Mouse (Mus musculus): ENCODE results near the gene Inafm2. TPM values are rescaled to one million over a fixed set of nuclear protein-coding genes. Genes with fewer than 3 reads are reported as not detected.
A peak's percentile ranks its signal among the peaks of the same experiment; 100 is the strongest.

Gene Inafm2
- polyA plus RNA-seq, 1 experiment: 19.0 TPM

DNA sequence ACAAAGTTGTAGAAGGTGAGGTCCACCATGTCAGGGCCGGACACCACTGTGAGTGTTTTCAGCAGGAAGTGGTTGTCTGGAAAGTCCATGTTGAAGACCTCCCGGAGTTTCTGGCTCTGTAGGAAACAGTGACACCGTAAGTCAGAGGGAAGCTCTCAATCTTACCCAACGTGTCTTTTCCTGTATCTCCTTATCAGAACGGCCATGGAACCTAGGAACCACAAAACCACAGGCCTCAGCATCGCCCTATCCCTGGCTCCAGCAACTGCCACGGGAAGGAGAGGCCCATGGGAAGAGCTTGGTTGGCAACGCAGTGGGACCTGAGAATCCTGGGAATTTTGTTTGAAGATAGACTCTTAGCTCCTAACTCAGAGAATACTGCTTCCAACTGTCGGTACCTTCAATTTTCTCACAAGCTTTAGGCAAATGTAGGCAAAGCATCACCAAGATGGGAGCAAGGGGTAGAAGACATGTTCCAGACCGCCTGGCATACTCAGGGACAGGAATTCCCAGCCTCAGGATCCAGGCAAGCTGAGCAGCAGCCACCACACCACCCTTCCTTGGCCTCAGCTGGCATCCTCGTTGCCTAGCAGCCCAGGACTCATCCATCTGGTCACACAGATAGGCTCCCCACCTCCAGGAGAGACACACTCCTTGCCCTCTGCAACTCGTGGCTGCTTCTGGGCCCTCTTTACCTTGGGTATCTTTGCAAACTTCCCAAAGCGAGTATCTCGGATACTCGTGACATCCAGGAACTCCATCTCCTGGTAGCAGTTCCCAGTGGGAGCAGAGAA lies 21.7 kb upstream of the Inafm2 start:
- Histone ChIP-seq H3K4me1 (ENCODE audit: control insufficient read depth, insufficient read depth, low read length) (no peaks in the 10 kb centered on the region), H3K27ac (ENCODE audit: insufficient read depth, low read length) (no peak overlapping the region), H3K4me3 (ENCODE audit: insufficient read depth, low read length) (no peak overlapping the region)
- TF ChIP-seq POLR2A (IDR thresholded peaks at IDR 0.05; ENCODE audit: low read depth, low read length): no peak
- no peak for TF ChIP-seq CTCF (IDR thresholded peaks at IDR 0.05; ENCODE audit: borderline replicate concordance, insufficient read depth, low read length)

DNA sequence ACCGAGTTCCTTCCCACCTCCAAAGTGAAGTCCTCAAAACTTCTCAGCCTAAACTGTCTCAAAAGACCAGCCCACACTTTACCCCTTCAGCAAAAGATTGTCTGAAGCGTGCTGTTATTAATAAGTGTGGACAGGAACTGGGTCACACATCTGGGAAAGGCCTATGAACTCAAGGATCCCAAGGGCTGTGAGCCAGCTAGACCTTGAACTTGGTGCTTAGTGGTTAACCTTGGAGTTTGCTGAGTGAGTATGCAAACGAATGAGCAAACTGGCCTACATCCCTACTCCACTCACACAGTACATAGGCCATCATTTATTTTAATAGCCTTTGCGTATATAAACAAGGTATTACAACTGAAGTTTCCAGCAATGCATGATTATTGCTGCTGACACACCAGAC lies 20.0 kb upstream of the Inafm2 start:
- TF ChIP-seq POLR2A (IDR thresholded peaks at IDR 0.05; ENCODE audit: low read depth, low read length) (no peak), CTCF (IDR thresholded peaks at IDR 0.05; ENCODE audit: borderline replicate concordance, insufficient read depth, low read length) (no peak)
- Histone ChIP-seq H3K27ac (ENCODE audit: insufficient read depth, low read length) (no peak overlapping the region), H3K4me3 (ENCODE audit: insufficient read depth, low read length) (no peak overlapping the region), H3K4me1 (ENCODE audit: control insufficient read depth, insufficient read depth, low read length) (no peaks in the 10 kb centered on the region)

- H3K27ac ChIP-seq (ENCODE audit: insufficient read depth, low read length): no peak overlapping the region
- no peaks in the 10 kb centered on the region for H3K4me1 ChIP-seq (ENCODE audit: control insufficient read depth, insufficient read depth, low read length)
- TF ChIP-seq POLR2A (IDR thresholded peaks at IDR 0.05; ENCODE audit: low read depth, low read length) (no peak), CTCF (IDR thresholded peaks at IDR 0.05; ENCODE audit: borderline replicate concordance, insufficient read depth, low read length) (no peak)
- H3K4me3 ChIP-seq (ENCODE audit: insufficient read depth, low read length): no peak overlapping the region
These were observed 18.7 kb upstream of the Inafm2 start for GRCm38 (mm10) chr2:118726873-118727272.

DNA sequence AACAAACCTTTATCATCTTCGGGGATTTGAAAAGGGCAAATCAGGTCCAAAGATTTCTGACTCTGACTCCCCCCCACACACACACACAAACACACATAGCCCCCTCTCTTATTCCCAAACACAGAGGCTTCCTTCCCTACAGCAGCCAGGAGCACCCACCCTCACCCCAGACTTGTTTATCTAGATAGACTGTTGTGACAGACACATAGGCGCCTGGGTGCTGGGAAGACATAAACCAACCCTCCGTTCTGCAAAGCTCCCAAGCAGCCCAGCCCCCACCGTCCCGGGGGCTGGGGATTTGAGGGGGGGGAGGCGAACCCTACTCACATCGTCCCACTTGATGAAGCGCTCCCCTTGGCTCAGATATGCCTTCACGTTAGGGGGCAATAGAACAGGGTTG lies 17.6 kb upstream of the Inafm2 start:
- H3K4me3 ChIP-seq (ENCODE audit: insufficient read depth, low read length): no peak overlapping the region
- no peak overlapping the region for H3K27ac ChIP-seq (ENCODE audit: insufficient read depth, low read length)
- TF ChIP-seq POLR2A (IDR thresholded peaks at IDR 0.05; ENCODE audit: low read depth, low read length): no peak
- no peak for TF ChIP-seq CTCF (IDR thresholded peaks at IDR 0.05; ENCODE audit: borderline replicate concordance, insufficient read depth, low read length)
- H3K4me1 ChIP-seq (ENCODE audit: control insufficient read depth, insufficient read depth, low read length): no peaks in the 10 kb centered on the region

DNA sequence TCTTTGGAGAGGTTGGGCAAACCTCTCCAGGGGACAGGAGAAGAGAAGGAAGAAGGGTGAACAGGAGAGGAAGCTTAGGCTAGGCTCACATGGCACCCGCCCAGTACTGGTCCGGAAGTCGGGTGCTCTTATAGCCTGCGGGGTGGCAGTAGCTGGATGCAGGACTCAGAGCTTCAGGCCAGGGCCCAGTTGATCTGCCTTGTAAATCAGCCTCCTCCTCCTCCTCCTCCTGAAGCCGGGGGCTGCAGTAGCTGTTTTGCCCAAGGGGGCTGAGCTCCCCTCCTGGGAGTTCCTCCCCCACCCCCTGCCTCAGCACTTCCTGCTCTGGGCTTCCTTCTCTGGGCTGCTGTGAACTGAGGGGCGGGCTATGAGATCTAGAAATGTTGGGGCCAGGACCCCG lies 17.2 kb upstream of the Inafm2 start, which contains the start of gene Plcb2:
Gene Plcb2 (minus strand): TSS at position 102 of the 400 bp plus-strand sequence.
- Histone ChIP-seq H3K4me3 (ENCODE audit: insufficient read depth, low read length) (no peak within 1 kb of the TSS), H3K27ac (ENCODE audit: insufficient read depth, low read length) (no peak within 1 kb of the TSS), H3K4me1 (ENCODE audit: control insufficient read depth, insufficient read depth, low read length) (no peaks in the 10 kb centered on the region)
- TF ChIP-seq POLR2A (IDR thresholded peaks at IDR 0.05; ENCODE audit: low read depth, low read length) (no peak), CTCF (IDR thresholded peaks at IDR 0.05; ENCODE audit: borderline replicate concordance, insufficient read depth, low read length) (no peak)

DNA sequence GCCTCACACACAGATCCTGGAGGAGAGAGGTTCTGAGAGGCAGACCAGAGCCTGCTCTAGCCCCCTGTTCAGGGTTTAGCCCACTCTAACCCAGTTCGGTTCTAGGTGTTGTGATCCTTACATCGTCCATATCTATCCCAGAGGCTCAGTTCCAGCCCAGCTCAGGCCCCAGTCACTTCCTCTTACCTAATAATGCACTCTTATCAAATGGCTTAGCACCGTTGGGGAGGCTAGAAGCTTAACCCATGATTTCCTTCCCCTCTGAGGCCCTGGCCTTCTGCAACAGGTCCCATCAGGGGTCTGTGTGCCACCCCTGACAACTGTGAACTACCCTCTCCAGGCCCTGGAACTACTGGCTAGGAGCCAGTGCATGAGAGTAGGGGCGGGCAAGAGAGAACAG lies 16.4 kb upstream of the Inafm2 start:
- H3K4me3 ChIP-seq (ENCODE audit: insufficient read depth, low read length): no peak overlapping the region
- no peak for TF ChIP-seq POLR2A (IDR thresholded peaks at IDR 0.05; ENCODE audit: low read depth, low read length)
- no peak for TF ChIP-seq CTCF (IDR thresholded peaks at IDR 0.05; ENCODE audit: borderline replicate concordance, insufficient read depth, low read length)
- no peak overlapping the region for H3K27ac ChIP-seq (ENCODE audit: insufficient read depth, low read length)
- no peaks in the 10 kb centered on the region for H3K4me1 ChIP-seq (ENCODE audit: control insufficient read depth, insufficient read depth, low read length)

DNA sequence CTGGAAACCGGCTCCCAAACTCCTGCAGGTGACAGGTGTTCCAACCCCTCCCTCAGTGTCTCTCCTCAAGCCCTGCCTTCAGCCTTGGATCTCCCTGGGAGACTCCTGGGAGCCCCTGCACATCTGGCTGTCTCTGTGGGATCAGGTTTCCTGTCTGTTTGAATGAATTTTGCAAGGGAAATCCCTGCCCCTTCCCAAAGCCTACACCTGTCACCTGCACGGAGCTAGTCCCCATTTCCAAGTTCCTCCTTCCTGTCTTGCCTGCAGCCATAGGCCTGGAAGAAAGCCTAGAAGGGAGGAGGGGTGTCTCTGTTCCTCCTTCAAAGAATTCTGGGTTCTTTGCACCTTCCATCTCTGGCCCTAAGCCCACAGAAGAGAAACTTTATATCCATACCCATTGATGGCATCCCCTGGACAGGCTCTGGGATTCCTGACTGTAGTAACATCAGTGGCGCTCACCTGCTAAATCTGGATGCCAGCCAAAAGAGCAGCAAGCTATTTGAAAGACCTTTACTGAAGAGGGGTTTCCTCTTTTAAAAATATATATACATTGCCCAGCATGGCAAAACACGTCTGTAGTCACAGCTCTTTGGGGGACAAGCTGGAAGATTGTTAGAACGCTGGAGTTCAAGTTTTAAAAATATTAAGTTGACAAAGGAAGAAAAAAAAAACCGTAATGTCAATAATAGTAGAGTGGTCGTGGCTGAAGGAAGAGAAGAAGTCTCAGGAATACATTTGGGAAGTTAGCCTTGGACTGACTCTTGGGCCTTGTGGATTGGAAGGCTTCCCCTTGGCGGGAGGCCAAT lies 15.5 kb upstream of the Inafm2 start:
- TF ChIP-seq CTCF (IDR thresholded peaks at IDR 0.05; ENCODE audit: borderline replicate concordance, insufficient read depth, low read length) (no peak), POLR2A (IDR thresholded peaks at IDR 0.05; ENCODE audit: low read depth, low read length) (no peak)
- H3K4me1 ChIP-seq (ENCODE audit: control insufficient read depth, insufficient read depth, low read length): no peaks in the 10 kb centered on the region
- H3K4me3 ChIP-seq (ENCODE audit: insufficient read depth, low read length): no peak overlapping the region
- no peak overlapping the region for H3K27ac ChIP-seq (ENCODE audit: insufficient read depth, low read length)

DNA sequence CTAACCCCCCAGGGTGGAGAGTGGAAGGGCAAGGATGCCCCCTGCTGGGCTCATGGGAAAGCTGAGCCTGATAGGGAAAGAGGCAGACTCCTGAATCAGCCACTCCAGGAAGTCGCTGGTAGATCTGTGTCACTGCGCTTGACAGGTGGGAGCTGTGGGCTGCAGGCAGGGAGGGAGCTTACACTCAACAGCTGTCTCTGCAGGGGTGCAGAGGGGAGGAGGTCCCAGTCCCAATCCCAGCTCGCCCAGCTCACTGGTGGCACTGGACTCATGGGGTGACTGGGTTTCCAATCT lies 15.0 kb upstream of the Inafm2 start:
- peak; percentile 30; the same call in 1 of the 2 replicates for TF ChIP-seq CTCF (IDR thresholded peaks at IDR 0.05; ENCODE audit: borderline replicate concordance, insufficient read depth, low read length)
- TF ChIP-seq POLR2A (IDR thresholded peaks at IDR 0.05; ENCODE audit: low read depth, low read length): no peak
- H3K4me1 ChIP-seq (ENCODE audit: control insufficient read depth, insufficient read depth, low read length): no peaks in the 10 kb centered on the region
- no peak overlapping the region for H3K27ac ChIP-seq (ENCODE audit: insufficient read depth, low read length)
- no peak overlapping the region for H3K4me3 ChIP-seq (ENCODE audit: insufficient read depth, low read length)

- Histone ChIP-seq H3K27ac (ENCODE audit: insufficient read depth, low read length) (no peak overlapping the region), H3K4me1 (ENCODE audit: control insufficient read depth, insufficient read depth, low read length) (no peaks in the 10 kb centered on the region), H3K4me3 (ENCODE audit: insufficient read depth, low read length) (no peak overlapping the region)
- TF ChIP-seq CTCF (IDR thresholded peaks at IDR 0.05; ENCODE audit: borderline replicate concordance, insufficient read depth, low read length): no peak
- no peak for TF ChIP-seq POLR2A (IDR thresholded peaks at IDR 0.05; ENCODE audit: low read depth, low read length)
These were observed 13.6 kb upstream of the Inafm2 start for GRCm38 (mm10) chr2:118731981-118732380.

DNA sequence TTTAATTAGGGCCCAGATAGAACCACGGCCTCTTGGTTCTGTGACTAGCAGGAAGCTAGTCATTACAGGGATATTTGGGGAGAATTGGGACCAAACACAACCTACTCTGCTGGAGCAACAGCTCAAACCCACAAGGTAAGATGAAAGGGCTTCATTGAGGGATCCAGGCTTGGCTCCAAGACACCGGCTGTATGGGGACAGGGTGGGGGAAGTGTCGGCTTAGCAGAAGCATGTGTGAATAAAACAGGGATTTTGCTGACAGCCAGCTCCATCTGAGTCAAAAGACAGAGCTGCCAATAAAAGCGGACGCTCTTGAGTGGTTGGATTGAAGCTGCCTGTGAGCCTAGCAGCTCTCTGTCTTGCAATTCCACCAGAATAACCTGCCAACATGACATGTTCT lies 12.2 kb upstream of the Inafm2 start:
- Histone ChIP-seq H3K4me3 (ENCODE audit: insufficient read depth, low read length) (no peak overlapping the region), H3K27ac (ENCODE audit: insufficient read depth, low read length) (no peak overlapping the region), H3K4me1 (ENCODE audit: control insufficient read depth, insufficient read depth, low read length) (no peaks in the 10 kb centered on the region)
- TF ChIP-seq CTCF (IDR thresholded peaks at IDR 0.05; ENCODE audit: borderline replicate concordance, insufficient read depth, low read length) (no peak), POLR2A (IDR thresholded peaks at IDR 0.05; ENCODE audit: low read depth, low read length) (no peak)

Measured in embryonic fibroblast, embryonic 13.5 days (primary cell).